Mouse (Mus musculus) cerebellum, adult 2 months (tissue): ENCODE results near the gene Tuba1c. TPM values are rescaled to one million over a fixed set of nuclear protein-coding genes. Genes with fewer than 3 reads are reported as not detected.

Experiments
- DNase-seq, 2 experiments: peaks; one replicate each; pipeline ENCODE4 v3.0.0; 2021
- H3K27ac ChIP-seq: fragments of 200-500 bp; 2 replicates; pipeline ENCODE4 v1.5.1; 2012; ENCODE audit warnings: low read length, control low read depth, inconsistent platforms; ENCODE audit not compliant: insufficient read depth
- H3K27me3 ChIP-seq: fragments of 200-500 bp; 2 replicates; pipeline ENCODE4 v1.6.1; 2012; ENCODE audit warnings: inconsistent platforms, mild to moderate bottlenecking, low read length, moderate library complexity; ENCODE audit not compliant: control insufficient read depth, insufficient read depth
- H3K4me1 ChIP-seq: fragments of 200-500 bp; 2 replicates; pipeline ENCODE4 v1.6.1; 2011; ENCODE audit warnings: low read length; ENCODE audit not compliant: control insufficient read depth, insufficient read depth
- H3K4me3 ChIP-seq: fragments of 200-500 bp; replicated peaks from 2 replicates; pipeline ENCODE3; 2011; ENCODE audit warnings: mild to moderate bottlenecking, low read depth, low read length, control low read depth; ENCODE audit not compliant: insufficient read depth
- CTCF ChIP-seq: fragments of 200-500 bp; IDR thresholded peaks from 2 replicates; pipeline ENCODE4 v1.5.1; 2011; ENCODE audit warnings: low read depth, mild to moderate bottlenecking, control low read depth, low read length, moderate library complexity, borderline replicate concordance; ENCODE audit not compliant: insufficient read depth
- POLR2A ChIP-seq: fragments of 200-500 bp; IDR thresholded peaks from 2 replicates; pipeline ENCODE4 v1.6.1; 2011; ENCODE audit warnings: low read length, control low read depth, borderline replicate concordance; ENCODE audit not compliant: insufficient read depth
- WGBS: fragments of 180-500 bp; shearing (Covaris S2); methylation state at CpG from one replicate; pipeline ENCODE4 v1.1.7; 2018; 5-methylcytosine and 5-hydroxymethylcytosine counted together
- polyA plus RNA-seq: library from polyadenylated mRNA; depleted of rRNA; stranded (reverse); fragments of >200 nt; gene quantifications from 2 replicates; pipeline ENCODE4 v1.2.3, GENCODE M21; 2012

The Tuba1c gene
- polyA plus RNA-seq, 1 experiment: 6.4 TPM

- peak; percentile 28; the same call in 1 of the 2 replicates for TF ChIP-seq CTCF
- no peak for TF ChIP-seq POLR2A
- Histone ChIP-seq H3K4me3 (no peak overlapping the region), H3K27me3 (no peaks in the 10 kb centered on the region), H3K4me1 (no peaks in the 10 kb centered on the region; the same call in 1 of the 2 replicates), H3K27ac (no peak overlapping the region)
- 29% methylated on average over 14 of the region's 14 CpGs for WGBS
- DNase-seq: peak; percentile 38 to 42
These were observed 29.0 kb upstream of the Tuba1c start for GRCm38 (mm10) chr15:99000535-99001283.

DNA sequence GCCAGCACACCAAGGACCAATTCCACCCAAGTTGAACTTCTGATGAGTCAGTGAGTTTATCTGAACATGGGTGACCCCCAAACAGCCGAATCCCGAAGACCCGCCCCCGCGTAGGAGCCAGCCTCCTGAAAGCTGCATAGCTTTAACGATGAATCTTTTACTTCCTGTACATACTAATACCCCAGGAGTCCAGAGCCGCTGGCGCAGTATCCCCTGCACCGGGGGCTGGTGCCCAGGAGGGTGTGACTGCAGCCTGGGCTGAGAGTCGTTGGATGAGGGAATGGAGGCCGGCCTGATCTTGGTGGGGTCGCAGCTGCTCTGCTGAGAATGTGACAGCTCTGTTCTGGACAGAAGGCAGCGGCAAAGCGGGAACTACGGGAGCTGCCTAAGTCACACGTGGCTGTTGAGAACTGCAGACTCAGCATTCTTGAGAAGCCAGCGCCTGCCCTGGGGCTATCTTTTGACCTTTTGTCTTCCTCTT lies 28.2 kb upstream of the Tuba1c start:
- 11% methylated on average over 17 of the region's 17 CpGs for WGBS
- Histone ChIP-seq H3K4me1 (no peaks in the 10 kb centered on the region; the same call in 1 of the 2 replicates), H3K27me3 (no peaks in the 10 kb centered on the region), H3K4me3 (no peak overlapping the region), H3K27ac (no peak overlapping the region)
- DNase-seq: no peak
- no peak for TF ChIP-seq POLR2A

GRCm38 (mm10) chr15:99003600-99003999 lies 26.1 kb upstream of the Tuba1c start:
- Histone ChIP-seq H3K4me3 (no peak overlapping the region), H3K27me3 (no peaks in the 10 kb centered on the region), H3K27ac (no peak overlapping the region), H3K4me1 (no peaks in the 10 kb centered on the region; the same call in 1 of the 2 replicates)
- 95% methylated on average over 5 of the region's 5 CpGs for WGBS
- TF ChIP-seq POLR2A (no peak), CTCF (no peak)
- no peak for DNase-seq

DNA sequence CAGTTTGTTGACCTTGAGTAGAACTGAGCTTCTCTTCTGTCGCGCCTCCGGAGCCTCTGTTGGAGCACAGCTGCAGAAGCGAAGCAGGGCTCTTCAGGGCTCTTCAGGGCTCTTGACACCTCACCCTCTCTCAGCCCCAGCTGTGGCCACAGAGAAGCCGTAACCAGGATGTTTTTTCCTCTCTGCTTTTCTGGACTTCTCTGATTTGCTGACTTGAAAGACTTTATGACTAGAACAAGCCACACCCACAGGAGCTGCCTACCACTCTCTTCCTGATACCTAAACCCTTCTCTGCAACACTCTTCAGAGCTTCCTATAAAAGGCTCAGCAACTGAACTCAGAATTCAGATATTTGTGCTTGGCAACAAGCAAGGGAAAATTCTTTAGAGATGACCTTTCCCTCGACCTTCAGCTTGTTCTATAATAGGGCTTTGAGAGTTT lies 20.9 kb upstream of the Tuba1c start:
- 80% methylated on average over 6 of the region's 6 CpGs for WGBS
- Histone ChIP-seq H3K4me1 (no peaks in the 10 kb centered on the region), H3K27me3 (no peaks in the 10 kb centered on the region), H3K4me3 (no peak overlapping the region), H3K27ac (no peak overlapping the region)
- no peak for DNase-seq
- TF ChIP-seq POLR2A (no peak), CTCF (no peak)

GRCm38 (mm10) chr15:99010896-99011295 lies 18.8 kb upstream of the Tuba1c start:
- 82% methylated on average over 2 of the region's 2 CpGs for WGBS

GRCm38 (mm10) chr15:99011946-99012345 lies 17.7 kb upstream of the Tuba1c start:
- no peak overlapping the region for H3K27ac ChIP-seq
- H3K4me1 ChIP-seq: no peaks in the 10 kb centered on the region
- TF ChIP-seq CTCF (no peak), POLR2A (no peak)
- H3K4me3 ChIP-seq: no peak overlapping the region
- H3K27me3 ChIP-seq: no peaks in the 10 kb centered on the region
- 89% methylated on average over 3 of the region's 3 CpGs for WGBS
- DNase-seq: no peak

More at GRCm38 (mm10) chr15:99010896-99011295, 18.8 kb upstream of the Tuba1c start:
- Histone ChIP-seq H3K4me1 (no peaks in the 10 kb centered on the region), H3K27ac (no peak overlapping the region), H3K4me3 (no peak overlapping the region), H3K27me3 (no peaks in the 10 kb centered on the region)
- TF ChIP-seq POLR2A: no peak
- no peak for TF ChIP-seq CTCF
- no peak for DNase-seq

DNA sequence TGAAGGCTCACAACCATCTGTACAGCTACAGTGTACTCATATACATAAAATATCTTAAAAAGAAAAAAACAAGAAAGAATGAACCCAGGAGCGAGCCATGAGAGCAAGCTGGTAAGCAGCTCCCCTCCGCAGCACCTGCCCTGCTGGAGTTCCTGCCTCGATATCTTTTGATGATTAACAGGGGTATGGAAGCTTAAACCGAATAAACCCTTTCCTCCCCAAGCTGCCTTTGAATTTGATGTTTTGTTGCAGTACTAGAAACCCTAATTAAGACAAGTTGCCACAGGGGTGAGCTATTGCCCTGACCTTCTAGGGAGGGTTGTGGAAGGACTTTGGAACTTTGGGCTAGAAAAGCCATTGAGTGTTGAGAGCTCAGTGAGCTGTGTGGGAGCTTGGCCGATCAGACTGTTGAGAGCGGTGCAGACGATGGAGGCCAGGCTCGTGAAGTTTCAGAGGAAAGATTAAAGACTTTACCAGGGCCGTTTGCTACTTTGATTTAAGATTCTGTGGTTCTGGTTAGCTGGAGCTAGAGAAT lies 15.1 kb upstream of the Tuba1c start:
- 82% methylated on average over 9 of the region's 9 CpGs for WGBS
- H3K4me1 ChIP-seq: no peaks in the 10 kb centered on the region
- no peak overlapping the region for H3K27ac ChIP-seq
- DNase-seq: no peak
- no peaks in the 10 kb centered on the region; the same call in 1 of the 2 replicates for H3K27me3 ChIP-seq
- TF ChIP-seq CTCF (no peak), POLR2A (no peak)
- H3K4me3 ChIP-seq: no peak overlapping the region

DNA sequence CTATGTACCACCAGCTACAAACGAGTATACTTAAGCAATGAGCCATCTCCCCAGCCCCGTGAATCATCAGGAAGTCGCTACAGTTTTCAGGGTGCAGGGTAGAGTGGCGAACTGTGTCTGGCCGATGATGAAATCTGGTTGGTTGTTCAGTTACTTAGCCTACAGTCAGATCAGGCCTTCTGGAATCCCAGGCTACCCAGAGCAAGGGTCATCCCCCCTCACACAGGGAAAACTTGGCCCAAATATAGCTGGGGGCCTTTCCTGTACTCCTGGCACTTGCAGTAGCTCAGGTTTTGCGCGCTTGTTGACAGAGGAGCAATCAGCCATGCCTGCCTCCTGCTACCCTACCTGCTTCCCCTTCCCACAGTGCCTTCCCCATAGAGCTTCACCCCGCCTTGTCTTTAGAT lies 12.3 kb upstream of the Tuba1c start:
- 80% methylated on average over 8 of the region's 8 CpGs for WGBS
- no peak overlapping the region for H3K4me3 ChIP-seq

More for the DNA sequence above, 12.3 kb upstream of the Tuba1c start:
- no peak for DNase-seq
- TF ChIP-seq CTCF (no peak), POLR2A (no peak)
- H3K27me3 ChIP-seq: no peaks in the 10 kb centered on the region; the same call in 1 of the 2 replicates
- no peaks in the 10 kb centered on the region for H3K4me1 ChIP-seq
- no peak overlapping the region for H3K27ac ChIP-seq
